Mouse (Mus musculus): ENCODE results near the gene Mindy1. TPM values are rescaled to one million over a fixed set of nuclear protein-coding genes. Genes with fewer than 3 reads are reported as not detected.
"Not testable (repeated sequence)": the region's sequence is repeated elsewhere in the genome, so short reads cannot be mapped to it uniquely, and the experiment has no call there.

Gene Mindy1
- total RNA-seq, 2 experiments from 2014 or later, result 27.7 TPM

DNA sequence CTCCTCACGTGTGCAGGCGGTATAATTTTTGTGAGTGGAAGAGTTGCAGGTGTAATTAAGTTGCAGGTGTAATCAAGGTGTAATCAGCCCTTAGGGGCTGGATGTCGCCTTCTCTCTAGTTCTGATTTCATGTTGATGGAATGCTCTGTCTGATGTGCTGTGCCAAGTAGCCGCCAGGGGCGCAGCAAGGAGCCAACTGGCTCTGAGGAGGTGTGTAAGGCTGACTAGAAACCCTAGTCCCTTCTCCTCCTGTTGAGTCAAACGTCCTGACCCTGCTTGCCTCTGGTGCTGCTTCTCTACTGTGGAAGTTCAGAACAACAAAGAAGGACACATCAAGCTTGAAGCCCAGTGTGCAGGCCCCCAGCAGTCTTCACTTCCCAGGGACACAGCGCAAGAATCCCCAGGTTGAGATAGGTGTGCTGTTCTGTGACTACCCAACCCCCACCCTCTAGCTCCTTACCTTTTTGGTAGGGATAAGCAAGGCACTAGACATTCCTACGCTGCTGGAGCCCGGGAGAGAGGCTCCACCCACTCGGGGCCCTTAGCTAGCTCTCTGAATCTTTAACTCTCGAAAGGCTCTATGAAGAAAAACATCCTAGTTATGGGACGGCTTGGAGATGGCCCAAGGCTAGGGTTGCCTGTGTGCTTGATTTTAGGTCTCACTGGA is 36.4 kb downstream of the Mindy1 start:
- intact Hi-C loops (cut with DNase I), result no loop called here
- DNase-seq, result peak; percentile 66 to 71

DNA sequence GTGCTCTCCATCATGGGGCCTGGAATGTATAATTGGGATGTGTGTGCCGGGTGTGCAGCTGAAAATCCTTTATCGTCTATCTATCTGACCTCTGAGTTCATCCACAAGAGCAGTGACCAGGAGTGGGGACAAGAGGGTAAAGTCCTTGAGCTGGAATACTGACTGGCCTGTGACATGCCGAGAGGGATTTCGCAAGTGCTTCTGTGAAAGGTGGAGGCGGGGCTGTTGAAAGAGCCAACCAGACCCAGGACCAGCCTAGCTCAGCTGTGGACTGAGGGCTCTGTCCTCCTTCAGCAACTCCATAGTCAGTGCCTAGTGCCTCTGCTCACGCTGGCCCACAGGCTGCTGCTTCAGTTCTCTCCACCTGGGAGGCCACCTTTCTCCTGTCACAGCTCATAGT is 37.4 kb downstream of the Mindy1 start:
- intact Hi-C loops (cut with DNase I), result no loop called here
- DNase-seq, result peak; percentile 57 to 62

DNA sequence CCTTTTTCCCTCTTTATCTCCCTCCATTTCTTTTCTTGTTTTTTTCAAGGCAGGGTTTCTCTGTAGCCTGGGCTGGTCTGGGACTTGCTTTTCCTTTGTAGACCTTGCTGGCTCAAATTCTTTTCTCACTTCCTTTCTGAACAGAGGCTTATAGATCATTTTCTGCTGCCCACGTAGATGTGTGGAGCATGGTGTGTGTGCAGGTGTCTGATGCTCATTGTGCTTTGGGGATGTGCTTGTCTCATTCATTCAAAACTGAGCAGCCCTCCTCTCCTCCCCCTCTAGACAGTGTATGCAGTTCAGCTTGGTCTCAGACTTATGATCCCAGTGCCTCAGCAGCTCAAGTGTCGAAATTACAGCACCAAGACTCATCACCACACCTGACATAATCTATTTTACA is 38.0 kb downstream of the Mindy1 start:
- no peak for DNase-seq
- intact Hi-C loops (cut with DNase I), result no loop called here

DNA sequence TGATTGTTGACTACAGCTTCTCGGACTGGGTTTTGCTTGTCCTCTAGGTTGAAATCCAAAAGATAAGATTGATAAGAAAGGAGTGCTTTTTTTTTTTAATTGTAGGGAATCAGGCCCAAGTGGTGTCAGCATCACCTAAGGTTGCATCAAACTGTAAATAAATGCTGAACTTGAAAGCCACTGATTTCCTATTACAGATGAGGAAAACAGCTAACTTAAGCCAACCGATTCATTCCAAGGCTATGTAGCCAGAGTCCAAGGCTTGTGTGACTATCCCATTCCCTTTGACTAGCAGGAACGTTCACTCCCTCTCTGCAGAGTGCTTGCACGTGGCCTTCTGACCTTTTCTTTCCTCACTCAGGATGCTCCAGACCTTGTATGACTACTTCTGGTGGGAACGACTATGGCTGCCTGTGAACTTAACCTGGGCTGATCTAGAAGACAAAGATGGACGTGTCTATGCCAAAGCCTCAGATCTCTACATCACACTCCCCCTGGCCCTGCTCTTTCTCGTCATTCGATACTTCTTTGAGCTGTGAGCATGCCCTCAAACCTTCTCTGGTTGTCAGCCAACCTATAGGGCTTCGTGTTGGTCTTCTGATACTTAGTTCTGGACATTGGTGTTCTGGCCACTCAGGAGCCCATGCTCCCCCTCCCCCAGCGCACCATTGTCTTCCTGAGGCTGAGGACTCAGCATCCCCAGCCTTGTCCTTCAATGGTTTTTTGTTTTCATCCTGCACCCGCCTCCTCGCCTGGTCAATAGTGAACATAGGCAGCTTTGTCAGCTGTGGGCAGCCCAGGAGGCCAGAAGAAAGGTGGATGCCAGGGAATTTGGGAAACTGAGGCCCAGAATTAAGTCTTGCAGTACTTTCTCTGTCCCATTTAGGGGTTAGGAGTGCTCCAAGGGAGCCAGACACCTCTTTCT is 38.8 kb downstream of the Mindy1 start:
- DNase-seq, result no peak
- intact Hi-C loops (cut with DNase I), result no loop called here

DNA sequence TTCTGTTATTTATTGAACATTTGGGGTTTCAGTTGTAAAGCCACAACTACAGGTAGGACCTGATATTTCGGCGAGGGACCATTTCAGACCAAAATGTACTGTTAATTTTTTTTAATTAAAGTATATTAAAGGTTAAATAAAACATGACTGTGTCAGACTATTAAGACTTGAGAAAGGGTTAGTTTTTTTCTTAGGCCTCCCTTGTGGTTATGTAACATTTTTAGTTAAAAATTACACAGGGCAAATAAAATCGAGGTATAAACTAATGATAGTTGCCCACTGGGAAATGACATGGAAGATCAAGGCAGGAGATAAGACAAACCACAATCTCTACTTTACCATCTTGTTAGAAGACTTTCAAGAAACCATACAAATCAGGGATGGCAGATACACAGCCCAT is 42.3 kb downstream of the Mindy1 start:
- intact Hi-C loops (cut with DNase I), result no loop called here
- DNase-seq, result no peak

GRCm38 (mm10) chr3:95324454-95325144 is 43.5 kb downstream of the Mindy1 start:
- no peak for DNase-seq
- intact Hi-C loops (cut with DNase I), result no loop called here

GRCm38 (mm10) chr3:95328803-95329404 is 47.8 kb downstream of the Mindy1 start:
- no peak for DNase-seq
- intact Hi-C loops (cut with DNase I), result no loop called here

DNA sequence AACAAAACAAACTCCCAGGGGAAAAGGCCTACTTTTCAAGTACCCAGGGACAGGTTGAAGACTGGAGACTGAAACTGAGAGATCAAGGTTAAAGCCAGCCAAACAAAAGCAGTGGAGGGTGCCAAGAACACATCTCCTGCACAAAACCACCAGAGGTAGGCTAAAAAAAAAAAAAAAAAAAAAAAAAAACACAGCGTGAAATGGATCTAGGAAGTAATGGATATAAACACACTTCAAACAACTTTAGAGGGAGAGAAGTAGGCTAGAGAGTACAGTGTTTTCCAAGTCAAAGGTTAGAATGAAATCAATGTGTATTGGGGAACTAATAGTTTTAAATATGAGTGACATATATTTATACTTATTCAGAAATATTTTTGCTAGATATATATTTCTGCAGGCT is 50.4 kb downstream of the Mindy1 start:
- DNase-seq, result no peak
- intact Hi-C loops (cut with DNase I), result no loop called here

DNA sequence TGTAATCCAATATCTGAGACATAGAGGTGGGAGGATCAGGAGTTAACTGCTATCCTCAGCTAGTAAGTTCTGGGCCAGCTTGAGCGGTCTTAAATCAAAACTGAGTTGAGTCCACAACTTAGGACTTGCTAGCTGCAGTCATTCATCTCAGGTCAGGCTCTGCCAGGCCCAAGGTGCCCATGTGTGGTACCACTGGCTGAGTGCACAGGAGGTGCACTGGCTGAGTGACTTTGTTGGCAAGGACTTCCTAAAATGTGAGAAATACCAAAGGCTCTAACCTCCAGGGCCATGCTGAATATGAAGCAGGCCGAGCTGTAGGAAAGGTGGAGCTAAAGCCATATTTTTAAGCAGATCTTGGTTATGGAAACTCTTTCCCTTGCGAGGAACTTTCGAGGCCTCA is 56.2 kb downstream of the Mindy1 start:
- no peak for DNase-seq
- intact Hi-C loops (cut with DNase I), result no loop called here

- intact Hi-C loops (cut with DNase I), result no loop called here
- no peak for DNase-seq
Measured at GRCm38 (mm10) chr3:95338251-95338650, 57.1 kb downstream of the Mindy1 start.

- DNase-seq, result not testable (repeated sequence)
Measured at GRCm38 (mm10) chr3:95343356-95344000, 62.3 kb downstream of the Mindy1 start.

More at GRCm38 (mm10) chr3:95343356-95344000, 62.3 kb downstream of the Mindy1 start:
- intact Hi-C loops (cut with DNase I), result loop anchor here (10.0 kb wide), 1 partner anchor 491 kb away; no protein-coding TSS in a partner anchor

Other genes starting within 250 kb of the Mindy1 start
- gene Psmd4, start 238.7 kb upstream of the Mindy1 start, total RNA-seq (2021), result 100 to 1,000 TPM; 140 to 142 TPM
- 10 to 100 TPM; 25.7 to 26.1 TPM for gene Pip5k1a, start 174.4 kb upstream of the Mindy1 start, total RNA-seq (2021)
- gene Vps72, start 170.3 kb upstream of the Mindy1 start, total RNA-seq (2021), result 10 to 100 TPM; 39.0 to 53.0 TPM
- gene Tmod4, start 156.9 kb upstream of the Mindy1 start, total RNA-seq (2021), result 1 to 10 TPM; 9.6 to 9.9 TPM
- 10 to 100 TPM; 28.9 to 34.9 TPM for gene Scnm1, start 147.3 kb upstream of the Mindy1 start, total RNA-seq (2021)
- gene Lysmd1, start 147.3 kb upstream of the Mindy1 start, total RNA-seq (2021), result 1 to 10 TPM; 8.0 to 8.6 TPM
- 1 to 10 TPM; 1.7 to 1.8 TPM for gene Tnfaip8l2, start 139.0 kb upstream of the Mindy1 start, total RNA-seq (2021)
- 10 to 100 TPM in 1 of 2 experiments, 1 to 10 TPM in 1; 7.9 to 10.2 TPM for gene Sema6c, start 120.9 kb upstream of the Mindy1 start, total RNA-seq (2021)
- gene Gabpb2, start 63.4 kb upstream of the Mindy1 start, total RNA-seq (2021), result 10 to 100 TPM; 14.0 to 17.1 TPM
- gene Cdc42se1, start 52.6 kb upstream of the Mindy1 start, total RNA-seq (2021), result 10 to 100 TPM; 40.4 to 41.3 TPM
- gene Mllt11, start 49.2 kb upstream of the Mindy1 start, total RNA-seq (2021), result 1 to 10 TPM; 6.4 to 8.9 TPM
- gene Gm128, start 39.7 kb upstream of the Mindy1 start, total RNA-seq (2021), result under 1 TPM in 1 of 2 experiments, not detected in 1; 0.12 TPM
- gene Bnipl, start 30.2 kb upstream of the Mindy1 start, total RNA-seq (2021), result not detected
- 10 to 100 TPM; 28.8 to 35.2 TPM for gene Prune1, start 731 bp downstream of the Mindy1 start, total RNA-seq (2021)
- gene Anxa9, start 25.8 kb downstream of the Mindy1 start, total RNA-seq (2021), result under 1 TPM; 0.37 to 0.38 TPM
- gene Cers2, start 33.4 kb downstream of the Mindy1 start, total RNA-seq (2021), result 10 to 100 TPM; 58.4 to 65.6 TPM
- 10 to 100 TPM; 16.2 to 18.2 TPM for gene Setdb1, start 75.9 kb downstream of the Mindy1 start, total RNA-seq (2021)
- gene 4930558C23Rik, start 121.5 kb downstream of the Mindy1 start, total RNA-seq (2021), result not detected
- gene Arnt, start 153.0 kb downstream of the Mindy1 start, total RNA-seq (2021), result 10 to 100 TPM; 53.0 to 56.1 TPM
- gene Ctsk, start 217.9 kb downstream of the Mindy1 start, total RNA-seq (2021), result 10 to 100 TPM; 17.5 to 17.9 TPM
- 1 to 10 TPM; 8.1 to 9.0 TPM for gene Ctss, start 245.4 kb downstream of the Mindy1 start, total RNA-seq (2021)